Comparison of ENCODE assay signal across 9 mouse cellular contexts in genomic region chr4:83090691-83091448, GRCm38 (mm10). TPM values are rescaled to one million over a fixed set of nuclear protein-coding genes. Genes with fewer than 3 reads are reported as not detected.
DNase-seq lines count a peak whose midpoint lies in the region; ATAC-seq and TF ChIP-seq lines count a peak whose summit lies in the region.
"Had no signal": no experiment of that assay in that cellular context is flagged by ENCODE, and none has a peak within 500 bp of the region (broad histone marks: within the 10 kb centered on the region; RNA-seq: fewer than 3 reads in every experiment).

No protein-coding gene starts in this region.

- no peak overlapping the region for H3K9ac ChIP-seq in lung, embryonic 14.5 days
- no peak overlapping the region for H3K9ac ChIP-seq in heart, embryonic 16.5 days (ENCODE audit: low read length)
- H3K9ac ChIP-seq in hindbrain, embryonic 12.5 days: no peak overlapping the region

- H3K9me3 ChIP-seq in lung, embryonic 14.5 days (ENCODE audit: low read depth, low read length): no peaks in the 10 kb centered on the region
- no peaks in the 10 kb centered on the region for H3K9me3 ChIP-seq in heart, embryonic 16.5 days (replicated peaks; ENCODE audit: control insufficient read depth, low read length)
- H3K9me3 ChIP-seq in hindbrain, embryonic 12.5 days (replicated peaks): no peaks in the 10 kb centered on the region

- no peak overlapping the region for H3K4me3 ChIP-seq in lung, embryonic 14.5 days (ENCODE audit: low read depth, low read length)
- no peak overlapping the region for H3K4me3 ChIP-seq in heart, embryonic 16.5 days (ENCODE audit: low read length)
- H3K4me3 ChIP-seq in hindbrain, embryonic 12.5 days: no peak overlapping the region

- H3K27ac ChIP-seq in lung, embryonic 14.5 days (ENCODE audit: low read depth): peak overlapping the region; percentile 61
- H3K27ac ChIP-seq in heart, embryonic 16.5 days (ENCODE audit: low read length): peak overlapping the region; percentile 61
- H3K27ac ChIP-seq in hindbrain, embryonic 12.5 days: no peak overlapping the region
- H3K27ac ChIP-seq: macrophage had no signal

- TF ChIP-seq CTCF in lung, embryonic 14.5 days (IDR thresholded peaks at IDR 0.05; ENCODE audit: low read depth): no peak

- H3K36me3 ChIP-seq in lung, embryonic 14.5 days (ENCODE audit: insufficient read depth): no peaks in the 10 kb centered on the region
- H3K36me3 ChIP-seq in heart, embryonic 16.5 days (ENCODE audit: control insufficient read depth, insufficient read depth): no peaks in the 10 kb centered on the region
- H3K36me3 ChIP-seq in hindbrain, embryonic 12.5 days: no peaks in the 10 kb centered on the region

- H3K27me3 ChIP-seq in lung, embryonic 14.5 days (ENCODE audit: insufficient read depth, low read length): no peaks in the 10 kb centered on the region
- H3K27me3 ChIP-seq in heart, embryonic 16.5 days (ENCODE audit: control insufficient read depth, insufficient read depth, low read length): no peaks in the 10 kb centered on the region
- no peaks in the 10 kb centered on the region for H3K27me3 ChIP-seq in hindbrain, embryonic 12.5 days

- WGBS in lung, embryonic 14.5 days: 47% methylated on average over 6 of the region's 6 CpGs
- WGBS in heart, embryonic 16.5 days: 24% methylated on average over 6 of the region's 6 CpGs
- 73% methylated on average over 6 of the region's 6 CpGs for WGBS in hindbrain, embryonic 12.5 days

- peak; percentile 54 for DNase-seq in adrenal gland, adult 2 months
- DNase-seq in adrenal gland, adult 18-20 months (ENCODE audit: low spot score in 2 of 2): no peak
- DNase-seq in lung, embryonic 14.5 days: peak; percentile 82
- no peak for DNase-seq in lung, adult 18-20 months
- peak; percentile 33 to 64 for DNase-seq in adrenal gland, postnatal 36 days
- no peak for DNase-seq in thymus, postnatal 10 days (ENCODE audit: low spot score in 2 of 2)

- no peaks in the 10 kb centered on the region for H3K4me1 ChIP-seq in lung, embryonic 14.5 days (ENCODE audit: insufficient read depth)
- peaks cover 10% of the 10 kb centered on the region for H3K4me1 ChIP-seq in heart, embryonic 16.5 days (ENCODE audit: control insufficient read depth, insufficient read depth, low read length)
- 0 out of 2 replicates have a peak, but pooled peaks cover 3% of the 10 kb centered on the region for H3K4me1 ChIP-seq in hindbrain, embryonic 12.5 days

- peak; percentile 66; the same call in 1 of the 2 replicates for ATAC-seq in lung, embryonic 14.5 days (ENCODE audit: insufficient read depth)
- ATAC-seq in heart, embryonic 16.5 days (replicated peaks; ENCODE audit: extremely low read depth, insufficient read depth, low FRiP score): peak; percentile 91
- no peak for ATAC-seq in hindbrain, embryonic 12.5 days (ENCODE audit: low FRiP score)

- no peak overlapping the region for H3K4me2 ChIP-seq in lung, embryonic 14.5 days
- no peak overlapping the region for H3K4me2 ChIP-seq in heart, embryonic 16.5 days (ENCODE audit: low read depth, low read length)
- H3K4me2 ChIP-seq in hindbrain, embryonic 12.5 days (replicated peaks): no peak overlapping the region

RNA-seq across cellular contexts. Expression of gene Frem1, which starts 38.7 kb away (rescaled TPM):
- under 1 TPM; 0.40 to 0.66 TPM for total RNA-seq in adrenal gland, adult 2 months (2021)
- polyA plus RNA-seq in adrenal gland, adult 2 months (2012; rRNA removed): 0.11 and 0.95 TPM in 2 replicates
- total RNA-seq in adrenal gland, adult 18-20 months (2021): under 1 TPM; 0.54 to 0.56 TPM
- 58.2 and 59.1 TPM in 2 replicates for polyA plus RNA-seq in lung, embryonic 14.5 days (2014; fragmentation: Nextera tagmentation; extraction: Ambion mirVana)
- 1 to 10 TPM in 1 of 2 experiments, under 1 TPM in 1; 0.95 to 1.8 TPM for total RNA-seq in adrenal gland, postnatal 36 days (2021)
- polyA plus RNA-seq in heart, embryonic 16.5 days (2015; fragmentation: Nextera tagmentation; extraction: Ambion mirVana): 2.4 and 5.4 TPM in 2 replicates
- 5.9 and 7.7 TPM in 2 replicates for polyA plus RNA-seq in hindbrain, embryonic 12.5 days (2016; fragmentation: Nextera tagmentation; extraction: Ambion mirVana)
- polyA plus RNA-seq: macrophage had no signal

Comparison
In these comparisons a context has a peak if more than half of its experiments do, and no peak if none do; other contexts are left out.
1. DNase-seq: peak in adrenal gland, adult 2 months (single experiment), lung, embryonic 14.5 days (single experiment) and adrenal gland, postnatal 36 days (2 of 2); none in adrenal gland, adult 18-20 months (0 of 2), lung, adult 18-20 months (0 of 2) and thymus, postnatal 10 days (0 of 2).